Mouse (Mus musculus): Measurements from ENCODE around the gene Asnsd1. TPM values are rescaled to one million over a fixed set of nuclear protein-coding genes. Genes with fewer than 3 reads are reported as not detected.
A peak's percentile ranks its signal among the peaks of the same experiment; 100 is the strongest.
"Not testable (repeated sequence)": the region's sequence is repeated elsewhere in the genome, so short reads cannot be mapped to it uniquely, and the experiment has no call there.

Gene Asnsd1
- polyA plus RNA-seq, 1 experiment from 2014 or later: 72.1 TPM

DNA sequence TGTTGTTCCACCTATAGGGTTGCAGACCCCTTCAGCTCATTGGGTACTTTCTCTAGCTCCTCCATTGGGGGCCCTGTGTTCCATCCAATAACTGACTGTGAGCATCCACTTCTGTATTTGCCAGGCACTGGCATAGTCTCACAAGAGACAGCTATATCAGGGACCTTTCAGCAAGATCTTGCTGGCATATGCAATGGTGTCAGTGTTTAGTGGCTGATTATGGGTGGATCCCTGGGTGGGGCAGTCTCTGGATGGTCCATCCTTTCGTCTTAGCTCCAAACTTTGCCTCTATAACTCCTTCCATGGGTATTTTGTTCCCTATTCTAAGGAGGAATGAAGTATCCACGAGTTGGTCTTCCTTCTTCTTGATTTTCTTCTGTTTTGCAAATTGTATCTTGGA is 15.1 kb downstream of the Asnsd1 start:
- not testable (repeated sequence) for DNase-seq (ENCODE audit: low spot score); ATAC-seq; H3K27me3 ChIP-seq (replicated peaks; ENCODE audit: control insufficient read depth, insufficient read depth, low read length); H3K9me3 ChIP-seq (replicated peaks; ENCODE audit: control insufficient read depth, low read length); H3K27ac ChIP-seq (ENCODE audit: low read depth, low read length); H3K4me2 ChIP-seq (ENCODE audit: low read length); H3K4me1 ChIP-seq (ENCODE audit: control insufficient read depth, insufficient read depth, low read length); H3K4me3 ChIP-seq (ENCODE audit: low read depth, low read length); H3K9ac ChIP-seq (ENCODE audit: low read length)
- WGBS: 69% methylated on average over 2 of the region's 2 CpGs
- H3K36me3 ChIP-seq (ENCODE audit: control insufficient read depth, insufficient read depth, low read length): peaks cover 10% of the 10 kb centered on the region; the same call in 1 of the 2 replicates

- Histone ChIP-seq H3K9ac (ENCODE audit: low read length) (no peak overlapping the region), H3K36me3 (ENCODE audit: control insufficient read depth, insufficient read depth, low read length) (no peaks in the 10 kb centered on the region), H3K9me3 (replicated peaks; ENCODE audit: control insufficient read depth, low read length) (no peaks in the 10 kb centered on the region), H3K4me3 (ENCODE audit: low read depth, low read length) (no peak overlapping the region), H3K4me1 (ENCODE audit: control insufficient read depth, insufficient read depth, low read length) (no peaks in the 10 kb centered on the region), H3K27ac (ENCODE audit: low read depth, low read length) (no peak overlapping the region), H3K27me3 (replicated peaks; ENCODE audit: control insufficient read depth, insufficient read depth, low read length) (no peaks in the 10 kb centered on the region), H3K4me2 (ENCODE audit: low read length) (no peak overlapping the region)
- DNase-seq (ENCODE audit: low spot score): no peak
- ATAC-seq: no peak
Measured at GRCm38 (mm10) chr1:53335465-53335864, 17.1 kb downstream of the Asnsd1 start.

DNA sequence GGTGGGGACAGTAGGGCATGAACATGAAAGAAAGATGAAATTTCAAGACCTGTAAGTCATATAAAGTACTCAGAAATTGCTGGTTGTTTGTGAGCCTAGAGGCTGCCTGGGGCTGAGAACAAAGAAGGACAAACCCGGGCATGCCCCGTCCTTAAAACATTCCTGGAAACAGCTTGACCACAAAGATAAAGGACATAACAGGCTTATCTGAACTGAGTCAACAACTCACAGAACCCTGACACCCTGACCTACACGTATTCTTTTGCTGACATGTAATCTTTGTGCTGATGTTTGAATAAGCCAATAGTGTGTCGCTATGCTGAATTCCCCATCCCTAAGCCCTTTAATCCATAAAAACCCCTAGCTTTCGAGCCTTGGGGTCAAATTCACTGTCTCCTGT is 19.0 kb downstream of the Asnsd1 start:
- not testable (repeated sequence) for H3K4me2 ChIP-seq (ENCODE audit: low read length); H3K9ac ChIP-seq (ENCODE audit: low read length); ATAC-seq; H3K4me3 ChIP-seq (ENCODE audit: low read depth, low read length); H3K27me3 ChIP-seq (replicated peaks; ENCODE audit: control insufficient read depth, insufficient read depth, low read length); H3K27ac ChIP-seq (ENCODE audit: low read depth, low read length); H3K4me1 ChIP-seq (ENCODE audit: control insufficient read depth, insufficient read depth, low read length); H3K36me3 ChIP-seq (ENCODE audit: control insufficient read depth, insufficient read depth, low read length); H3K9me3 ChIP-seq (replicated peaks; ENCODE audit: control insufficient read depth, low read length); DNase-seq (ENCODE audit: low spot score)
- 86% methylated on average over 5 of the region's 5 CpGs for WGBS

DNA sequence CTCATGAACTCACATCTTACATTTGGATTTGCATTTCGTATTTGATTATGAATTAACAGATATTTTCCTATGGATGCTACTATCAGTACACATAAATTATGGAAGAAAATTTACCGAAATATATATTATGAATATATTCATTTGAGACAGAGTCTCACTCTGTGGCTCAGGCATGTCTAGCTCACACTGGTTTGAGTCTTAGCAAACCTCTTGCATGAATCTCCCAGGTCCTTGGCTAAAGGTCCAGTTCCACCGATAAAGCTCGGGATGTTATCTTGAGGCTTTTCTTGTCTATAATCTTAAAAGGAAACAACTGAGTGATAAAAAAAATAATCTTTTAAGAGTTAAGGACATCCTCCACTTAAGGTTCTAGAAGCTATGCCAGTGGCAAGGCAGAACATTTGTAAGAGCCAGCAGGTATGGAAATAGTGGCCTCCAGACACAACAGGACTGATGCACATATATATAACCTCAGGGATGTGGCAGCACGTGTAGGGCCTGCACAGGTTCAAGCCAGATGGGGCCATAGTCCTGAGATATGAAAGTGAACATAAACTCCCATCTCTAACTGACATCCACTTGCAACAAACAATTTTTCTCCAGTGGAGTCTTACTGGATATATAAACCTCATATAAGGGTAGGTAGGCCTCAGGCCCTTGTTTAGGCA is 27.6 kb downstream of the Asnsd1 start:
- 92% methylated on average over 5 of the region's 5 CpGs for WGBS
- Histone ChIP-seq H3K4me1 (ENCODE audit: control insufficient read depth, insufficient read depth, low read length) (no peaks in the 10 kb centered on the region), H3K9ac (ENCODE audit: low read length) (no peak overlapping the region), H3K36me3 (ENCODE audit: control insufficient read depth, insufficient read depth, low read length) (peaks cover 30% of the 10 kb centered on the region), H3K9me3 (replicated peaks; ENCODE audit: control insufficient read depth, low read length) (no peaks in the 10 kb centered on the region), H3K27me3 (replicated peaks; ENCODE audit: control insufficient read depth, insufficient read depth, low read length) (no peaks in the 10 kb centered on the region), H3K27ac (ENCODE audit: low read depth, low read length) (no peak overlapping the region), H3K4me3 (ENCODE audit: low read depth, low read length) (no peak overlapping the region), H3K4me2 (ENCODE audit: low read length) (no peak overlapping the region)
- ATAC-seq (no peak), DNase-seq (ENCODE audit: low spot score) (no peak)

DNA sequence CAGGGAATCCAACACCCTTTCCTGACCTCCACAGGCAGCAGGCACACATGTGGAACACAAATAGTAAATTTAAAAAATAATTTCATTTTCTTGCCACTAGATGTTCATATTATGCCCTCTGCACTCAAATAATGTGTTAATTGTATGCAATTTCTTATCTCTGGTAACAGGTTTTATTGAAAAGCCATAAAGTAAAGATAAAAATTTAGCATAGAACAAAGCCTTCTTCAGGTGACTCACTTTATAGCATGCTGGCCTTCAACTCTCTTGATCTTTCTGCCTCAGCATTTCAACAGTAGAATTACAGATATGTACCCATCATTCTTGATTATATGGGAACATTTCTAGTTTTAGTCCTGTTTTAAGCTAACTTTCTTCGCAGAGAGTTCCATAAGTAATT is 28.3 kb downstream of the Asnsd1 start:
- Histone ChIP-seq H3K27me3 (replicated peaks; ENCODE audit: control insufficient read depth, insufficient read depth, low read length) (no peaks in the 10 kb centered on the region), H3K4me3 (ENCODE audit: low read depth, low read length) (no peak overlapping the region), H3K9ac (ENCODE audit: low read length) (no peak overlapping the region), H3K27ac (ENCODE audit: low read depth, low read length) (no peak overlapping the region), H3K9me3 (replicated peaks; ENCODE audit: control insufficient read depth, low read length) (no peaks in the 10 kb centered on the region), H3K4me1 (ENCODE audit: control insufficient read depth, insufficient read depth, low read length) (no peaks in the 10 kb centered on the region), H3K36me3 (ENCODE audit: control insufficient read depth, insufficient read depth, low read length) (peaks cover 31% of the 10 kb centered on the region), H3K4me2 (ENCODE audit: low read length) (no peak overlapping the region)
- 96% methylated on average over 1 of the region's 1 CpGs for WGBS
- DNase-seq (ENCODE audit: low spot score) (no peak), ATAC-seq (no peak)

GRCm38 (mm10) chr1:53323254-53323653 is 29.3 kb downstream of the Asnsd1 start:
- H3K4me1 ChIP-seq (ENCODE audit: control insufficient read depth, insufficient read depth, low read length): no peaks in the 10 kb centered on the region
- no peak overlapping the region for H3K27ac ChIP-seq (ENCODE audit: low read depth, low read length)
- peaks cover 31% of the 10 kb centered on the region for H3K36me3 ChIP-seq (ENCODE audit: control insufficient read depth, insufficient read depth, low read length)
- no peaks in the 10 kb centered on the region for H3K9me3 ChIP-seq (replicated peaks; ENCODE audit: control insufficient read depth, low read length)
- H3K27me3 ChIP-seq (replicated peaks; ENCODE audit: control insufficient read depth, insufficient read depth, low read length): no peaks in the 10 kb centered on the region
- no peak overlapping the region for H3K9ac ChIP-seq (ENCODE audit: low read length)
- no peak overlapping the region for H3K4me3 ChIP-seq (ENCODE audit: low read depth, low read length)
- no peak overlapping the region for H3K4me2 ChIP-seq (ENCODE audit: low read length)
- WGBS: 94% methylated on average over 5 of the region's 5 CpGs
- ATAC-seq (no peak), DNase-seq (ENCODE audit: low spot score) (no peak)

- H3K36me3 ChIP-seq (ENCODE audit: control insufficient read depth, insufficient read depth, low read length): peaks cover 42% of the 10 kb centered on the region
- DNase-seq (ENCODE audit: low spot score) (no peak), ATAC-seq (no peak)
- H3K9ac ChIP-seq (ENCODE audit: low read length): no peak overlapping the region
- no peak overlapping the region for H3K27ac ChIP-seq (ENCODE audit: low read depth, low read length)
- H3K27me3 ChIP-seq (replicated peaks; ENCODE audit: control insufficient read depth, insufficient read depth, low read length): no peaks in the 10 kb centered on the region
- H3K4me1 ChIP-seq (ENCODE audit: control insufficient read depth, insufficient read depth, low read length): no peaks in the 10 kb centered on the region
- 95% methylated on average over 4 of the region's 4 CpGs for WGBS
- H3K9me3 ChIP-seq (replicated peaks; ENCODE audit: control insufficient read depth, low read length): no peaks in the 10 kb centered on the region
- no peak overlapping the region for H3K4me2 ChIP-seq (ENCODE audit: low read length)
- no peak overlapping the region for H3K4me3 ChIP-seq (ENCODE audit: low read depth, low read length)
Measured at GRCm38 (mm10) chr1:53321662-53322344, 30.7 kb downstream of the Asnsd1 start.

DNA sequence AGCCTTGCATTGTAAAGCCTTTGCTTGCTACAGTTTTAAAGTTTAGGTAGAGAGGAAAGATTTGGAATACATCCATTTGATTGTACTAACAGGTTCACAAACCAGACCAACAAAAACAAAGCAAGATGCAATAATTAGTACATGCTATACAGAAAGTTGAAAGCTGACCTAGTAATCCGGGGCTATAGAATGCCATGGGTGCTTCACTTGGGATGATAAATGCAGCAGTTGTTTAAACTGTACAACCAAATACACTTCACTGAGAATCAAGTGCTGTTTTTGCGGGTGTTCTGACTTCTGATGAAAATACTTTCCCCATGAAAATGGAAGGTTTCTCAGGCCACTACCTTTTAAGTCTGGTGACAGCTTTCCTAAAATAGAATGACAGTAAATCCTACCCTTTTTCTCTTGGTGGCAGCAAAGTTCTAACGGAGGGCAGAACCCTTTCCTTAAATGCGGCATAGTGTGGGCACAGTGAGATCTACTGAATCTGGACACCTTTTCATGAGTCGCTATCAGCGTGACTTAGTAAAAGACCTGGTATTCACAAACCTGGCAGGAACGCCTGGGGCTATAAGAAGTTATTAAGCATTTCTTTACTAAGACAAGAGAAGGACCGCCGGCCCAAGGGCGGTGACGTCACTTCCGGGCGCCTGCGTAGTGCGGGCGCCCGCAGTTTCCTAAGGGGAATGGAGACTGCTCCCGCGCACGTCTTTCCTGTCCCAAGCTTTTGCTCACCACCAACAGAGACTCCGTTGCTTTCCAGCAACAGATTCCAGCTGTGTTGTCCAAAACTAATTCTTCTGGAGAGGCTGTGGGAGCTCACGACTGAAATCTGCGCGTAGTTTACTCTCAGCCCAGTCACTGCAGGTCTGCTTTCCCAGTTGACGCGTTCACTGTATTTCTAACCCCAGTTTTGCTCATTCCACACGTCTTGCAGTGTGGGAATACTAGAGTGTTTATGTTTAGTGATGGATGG is 39.3 kb downstream of the Asnsd1 start, which contains the start of gene Osgepl1:
Gene Osgepl1, plus strand, starts transcription at position 636 of the 979 bp plus-strand sequence.
- Histone ChIP-seq H3K27ac (ENCODE audit: low read depth, low read length) (peak within 1 kb of the TSS; percentile 52), H3K9ac (ENCODE audit: low read length) (peak within 1 kb of the TSS; percentile 84), H3K27me3 (replicated peaks; ENCODE audit: control insufficient read depth, insufficient read depth, low read length) (no peaks in the 10 kb centered on the region), H3K4me1 (ENCODE audit: control insufficient read depth, insufficient read depth, low read length) (peaks cover 3% of the 10 kb centered on the region; the same call in 1 of the 2 replicates), H3K4me3 (ENCODE audit: low read depth, low read length) (peak within 1 kb of the TSS; percentile 55), H3K36me3 (ENCODE audit: control insufficient read depth, insufficient read depth, low read length) (peaks cover 19% of the 10 kb centered on the region), H3K4me2 (ENCODE audit: low read length) (peak within 1 kb of the TSS; percentile 65), H3K9me3 (replicated peaks; ENCODE audit: control insufficient read depth, low read length) (no peaks in the 10 kb centered on the region)
- DNase-seq (ENCODE audit: low spot score): peak; percentile 94
- WGBS: 2% methylated on average over 27 of the region's 27 CpGs
- ATAC-seq: peak; percentile 99

All from forebrain, embryonic 14.5 days (tissue).